Mouse (Mus musculus): Measurements from ENCODE around the gene Tbca. TPM values are rescaled to one million over a fixed set of nuclear protein-coding genes. Genes with fewer than 3 reads are reported as not detected.

Tbca gene
- polyA plus RNA-seq (2012; rRNA removed) = 185 and 210 TPM in 2 replicates

DNA sequence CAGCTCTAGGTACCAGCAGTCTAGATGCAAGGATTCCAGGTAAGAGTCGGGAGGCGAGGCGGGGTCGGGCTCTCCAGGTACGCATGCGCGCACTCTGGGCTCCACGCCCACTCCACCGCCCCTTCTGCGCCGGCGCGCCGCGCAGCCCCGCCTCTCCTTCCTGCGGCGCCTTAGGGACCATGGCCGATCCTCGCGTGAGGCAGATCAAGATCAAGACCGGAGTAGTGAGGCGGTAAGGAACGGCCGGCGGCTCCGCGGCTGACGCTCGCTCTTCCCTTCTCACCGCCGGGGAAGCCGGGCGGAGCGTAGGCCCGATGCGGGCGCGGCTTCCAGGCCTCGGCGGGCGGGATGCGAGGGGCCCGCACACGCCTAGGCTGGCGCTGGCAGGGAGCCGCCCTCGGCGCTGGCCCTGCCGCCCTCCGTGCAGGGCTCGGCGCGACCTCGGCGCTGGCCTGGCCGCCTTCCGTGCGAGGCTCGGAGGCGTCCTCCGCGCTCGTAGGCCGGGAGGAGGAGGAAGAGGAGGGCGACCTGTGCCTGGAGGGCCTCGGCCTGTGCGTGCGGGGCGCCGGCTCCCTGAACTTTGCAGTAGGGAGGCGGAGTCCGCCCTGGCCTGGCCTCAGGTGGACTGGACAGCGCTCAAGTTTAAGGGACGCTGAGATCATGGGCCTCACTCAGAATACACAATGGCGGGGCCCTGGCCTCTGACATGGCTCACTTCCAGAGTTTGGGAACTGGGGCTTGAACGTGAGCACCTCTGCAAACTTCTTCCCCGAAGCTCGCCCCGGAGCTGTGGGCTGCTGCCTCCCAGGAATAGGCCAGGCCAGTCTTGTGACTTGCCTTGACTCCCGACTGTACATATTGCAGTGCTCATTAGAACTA is at the start of gene Tbca:
TSS of gene Tbca (plus strand) at position 140 of the 879 bp plus-strand sequence.

DNA sequence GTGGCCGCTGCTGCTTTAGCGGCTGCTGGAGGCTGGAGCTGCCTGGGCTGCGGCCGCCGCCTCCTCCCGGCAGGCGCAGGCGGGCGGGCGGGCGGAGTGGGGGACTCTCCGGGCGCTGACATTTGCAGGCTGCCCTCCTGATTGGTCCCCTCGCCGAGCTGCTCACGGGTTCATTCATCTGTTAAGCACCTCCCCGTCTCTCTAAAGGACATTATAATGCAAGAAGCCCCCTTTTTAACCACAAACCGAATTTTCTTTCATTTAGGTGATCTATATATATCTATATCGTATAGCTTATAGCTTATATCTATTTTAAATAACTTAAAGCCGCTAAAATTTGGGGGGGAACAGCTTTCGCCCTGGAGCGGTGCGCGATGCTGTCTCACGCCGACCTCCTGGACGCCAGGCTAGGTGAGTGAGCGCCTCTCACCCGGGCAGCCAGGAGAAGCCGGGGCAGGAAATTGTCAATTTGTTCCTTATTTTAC is 86.7 kb downstream of the Tbca start, which contains the start of gene Otp:
TSS of gene Otp (plus strand) at position 207 of the 485 bp plus-strand sequence.

Other genes with a start within 250 kb of the Tbca start
- not detected in 2 replicates for gene Otp, start 86.7 kb downstream of the Tbca start, polyA plus RNA-seq (2012; rRNA removed)
- gene Wdr41, start 187.4 kb downstream of the Tbca start, polyA plus RNA-seq (2012; rRNA removed) = 3.8 and 4.3 TPM in 2 replicates

All from liver, embryonic 14 days (tissue).